In genomic region chrX:100687360-100688032, GRCm38 (mm10) we compare ENCODE assay signal across 22 mouse cellular contexts. TPM values are rescaled to one million over a fixed set of nuclear protein-coding genes. Genes with fewer than 3 reads are reported as not detected.
DNase-seq lines count a peak whose midpoint lies in the region; ATAC-seq and TF ChIP-seq lines count a peak whose summit lies in the region.
"Had no signal": no experiment of that assay in that cellular context is flagged by ENCODE, and none has a peak within 500 bp of the region (broad histone marks: within the 10 kb centered on the region; RNA-seq: fewer than 3 reads in every experiment).

No protein-coding gene starts in this region.

- no peak overlapping the region for H3K4me2 ChIP-seq in heart, embryonic 11.5 days
- H3K4me2 ChIP-seq: embryonic facial prominence, embryonic 15.5 days; forebrain, embryonic 15.5 days; heart, embryonic 15.5 days; liver, embryonic 13.5 days; midbrain, embryonic 15.5 days had no signal

- no peaks in the 10 kb centered on the region for H3K9me3 ChIP-seq in heart, embryonic 11.5 days (replicated peaks; ENCODE audit: control insufficient read depth, low read length)
- H3K9me3 ChIP-seq: embryonic facial prominence, embryonic 15.5 days; forebrain, embryonic 15.5 days; heart, embryonic 15.5 days; liver, embryonic 13.5 days; megakaryocyte, embryonic 14.5 days; midbrain, embryonic 15.5 days had no signal

- peak; percentile 14 for DNase-seq in heart, postnatal 4 days
- DNase-seq in Muller cell, postnatal 12 days (ENCODE audit: inconsistent ontology term): peak; percentile 30
- peak; percentile 53 for DNase-seq in lung, postnatal 10 days
- no peak for DNase-seq in left cerebral cortex, adult 2 months (ENCODE audit: extremely low spot score in 1 of 2, low spot score in 2 of 2)
- DNase-seq in urinary bladder, postnatal 25 days (ENCODE audit: low spot score): no peak
- no peak for DNase-seq in kidney, postnatal 4 days
- DNase-seq: cerebellum, postnatal 14 days; embryo, embryonic 11 days; heart, adult 11 months; left cerebral cortex, postnatal 4 days; liver, embryonic 13.5 days; right cerebral cortex, adult 18-20 months; spleen, adult 18-20 months; thymus, adult 2 months had no signal

- WGBS in heart, embryonic 11.5 days (ENCODE audit: insufficient replicate concordance): 82% methylated on average over 6 of the region's 6 CpGs

- H3K36me3 ChIP-seq in heart, embryonic 11.5 days (ENCODE audit: control insufficient read depth, insufficient read depth, low read length): no peaks in the 10 kb centered on the region
- H3K36me3 ChIP-seq: embryonic facial prominence, embryonic 15.5 days; forebrain, embryonic 15.5 days; heart, embryonic 15.5 days; midbrain, embryonic 15.5 days had no signal

- no peak for TF ChIP-seq POLR2A in embryonic fibroblast, embryonic 13.5 days (IDR thresholded peaks at IDR 0.05; ENCODE audit: low read depth, low read length)

- no peak for TF ChIP-seq CTCF in embryonic fibroblast, embryonic 13.5 days (IDR thresholded peaks at IDR 0.05; ENCODE audit: borderline replicate concordance, insufficient read depth, low read length)
- no peak for TF ChIP-seq CTCF in left cerebral cortex, adult 2 months (IDR thresholded peaks at IDR 0.05)

- no peak overlapping the region for H3K9ac ChIP-seq in heart, embryonic 11.5 days (ENCODE audit: low read depth, low read length)
- H3K9ac ChIP-seq: embryonic facial prominence, embryonic 15.5 days; forebrain, embryonic 15.5 days; heart, embryonic 15.5 days; liver, embryonic 13.5 days; midbrain, embryonic 15.5 days had no signal

- H3K27ac ChIP-seq in heart, embryonic 11.5 days (ENCODE audit: low read depth, low read length): no peak overlapping the region
- peak overlapping the region; percentile 47; the same call in 1 of the 2 replicates for H3K27ac ChIP-seq in embryonic fibroblast, embryonic 13.5 days (ENCODE audit: insufficient read depth, low read length)
- no peak overlapping the region for H3K27ac ChIP-seq in left cerebral cortex, adult 2 months
- H3K27ac ChIP-seq: embryonic facial prominence, embryonic 15.5 days; forebrain, embryonic 15.5 days; heart, embryonic 15.5 days; liver, embryonic 13.5 days; midbrain, embryonic 15.5 days had no signal

- intact Hi-C loops in left cerebral cortex, adult 2 months (cut with DNase I): no loop called here

- no peaks in the 10 kb centered on the region for H3K4me1 ChIP-seq in heart, embryonic 11.5 days (ENCODE audit: control insufficient read depth, insufficient read depth, low read length)
- H3K4me1 ChIP-seq in embryonic fibroblast, embryonic 13.5 days (ENCODE audit: control insufficient read depth, insufficient read depth, low read length): 0 out of 2 replicates have a peak, but pooled peaks cover 2% of the 10 kb centered on the region
- H3K4me1 ChIP-seq: embryonic facial prominence, embryonic 15.5 days; forebrain, embryonic 15.5 days; liver, embryonic 13.5 days; megakaryocyte, embryonic 14.5 days; midbrain, embryonic 15.5 days had no signal

- ATAC-seq in heart, embryonic 11.5 days (replicated peaks; ENCODE audit: insufficient number of reproducible peaks, low FRiP score, low TSS enrichment): no peak
- ATAC-seq: forebrain, embryonic 15.5 days; midbrain, embryonic 15.5 days had no signal

- 0 out of 2 replicates have a peak, but pooled peaks cover 2% of the 10 kb centered on the region for H3K27me3 ChIP-seq in heart, embryonic 11.5 days (ENCODE audit: control insufficient read depth, insufficient read depth, low read length)
- H3K27me3 ChIP-seq: embryonic facial prominence, embryonic 15.5 days; forebrain, embryonic 15.5 days; heart, embryonic 15.5 days; liver, embryonic 13.5 days; megakaryocyte, embryonic 14.5 days had no signal

- no peak overlapping the region for H3K4me3 ChIP-seq in heart, embryonic 11.5 days (ENCODE audit: low read depth, low read length)
- H3K4me3 ChIP-seq in embryonic fibroblast, embryonic 13.5 days (ENCODE audit: insufficient read depth, low read length): no peak overlapping the region
- no peak overlapping the region for H3K4me3 ChIP-seq in left cerebral cortex, adult 2 months
- H3K4me3 ChIP-seq: embryonic facial prominence, embryonic 15.5 days; forebrain, embryonic 15.5 days; heart, embryonic 15.5 days; liver, embryonic 13.5 days; megakaryocyte, embryonic 14.5 days; midbrain, embryonic 15.5 days had no signal

RNA-seq across cellular contexts. Expression of gene Gdpd2, which starts 42.2 kb away (rescaled TPM):
- under 1 TPM; 0.32 to 0.41 TPM for total RNA-seq in heart, postnatal 4 days (2021)
- polyA plus RNA-seq in heart, embryonic 11.5 days (2014; fragmentation: Nextera tagmentation; extraction: Ambion mirVana): 0.52 and 0.58 TPM in 2 replicates
- 0.80 and 3.5 TPM in 2 replicates for polyA plus RNA-seq in embryonic fibroblast, embryonic 13.5 days (2011; ENCODE audit: insufficient read length, low read depth, missing spikeins)
- total RNA-seq in left cerebral cortex, adult 2 months (2021): 10 to 100 TPM in 1 of 2 experiments, 1 to 10 TPM in 1; 5.6 to 12.1 TPM
- total RNA-seq: gastrocnemius, adult 18-20 months had no signal

Comparison
In these comparisons a context has a peak if more than half of its experiments do, and no peak if none do; other contexts are left out.
1. DNase-seq: peak in heart, postnatal 4 days (single experiment), Muller cell, postnatal 12 days (single experiment) and lung, postnatal 10 days (single experiment); none in left cerebral cortex, adult 2 months (0 of 2), urinary bladder, postnatal 25 days (single experiment) and kidney, postnatal 4 days (0 of 2).
2. RNA of gene Gdpd2, which starts 42.2 kb away (total RNA-seq): 5.6 to 12.1 TPM in left cerebral cortex, adult 2 months; 0.32 to 0.41 TPM in heart, postnatal 4 days; every median in the first group is over 4 times any median in the second.